Mouse (Mus musculus) erythroid progenitor cell, adult 5-6 weeks (primary cell): ENCODE results near the gene Trim67. TPM values are rescaled to one million over a fixed set of nuclear protein-coding genes. Genes with fewer than 3 reads are reported as not detected.
"Not testable (repeated sequence)": the region's sequence is repeated elsewhere in the genome, so short reads cannot be mapped to it uniquely, and the experiment has no call there.

Experiments
- ATAC-seq: replicated peaks from 2 replicates; pipeline ENCODE4 v1.8.0; 2016; ENCODE audit warnings: moderate number of reproducible peaks, mild to moderate bottlenecking, moderate TSS enrichment, inconsistent platforms; ENCODE audit not compliant: poor library complexity, low FRiP score, severe bottlenecking
- total RNA-seq, 2 experiments: library from RNA; stranded (forward) in 1 of 2; stranded (reverse) in 1 of 2; fragments of 150-400 nt in 1 of 2; fragments of 186-747, 209-891 nt in 1 of 2; gene quantifications; 2 replicates each; pipeline versions ENCODE4 v1.2.3 to v1.2.4; 2015 to 2017; ENCODE audit warnings: low replicate concordance in 2 of 2

Gene Trim67
- total RNA-seq, 2 experiments from 2014 or later: not detected

- ATAC-seq: no peak
These were observed 35.8 kb downstream of the Trim67 start for GRCm38 (mm10) chr8:124828561-124829240.

DNA sequence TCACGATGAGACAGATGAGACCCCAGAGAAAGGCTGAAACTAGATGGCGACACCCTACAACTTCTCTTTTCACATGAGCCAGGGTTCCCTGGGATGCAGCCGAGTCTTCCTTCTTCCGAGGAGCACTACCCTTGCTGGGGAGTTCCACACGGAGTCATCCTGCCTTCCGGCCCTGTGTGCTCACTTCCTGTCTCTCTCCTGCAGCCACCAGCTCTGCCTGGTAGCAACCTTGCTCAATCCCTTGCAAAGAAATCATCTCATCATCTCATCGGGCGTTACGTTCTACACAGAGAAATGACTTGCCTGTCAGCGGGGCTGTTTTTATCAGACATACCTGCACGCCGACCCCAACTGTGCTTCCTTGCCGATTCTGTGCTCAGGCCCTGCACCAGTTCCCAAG is 37.2 kb downstream of the Trim67 start:
- no peak for ATAC-seq

GRCm38 (mm10) chr8:124831531-124831930 is 38.6 kb downstream of the Trim67 start:
- no peak for ATAC-seq

DNA sequence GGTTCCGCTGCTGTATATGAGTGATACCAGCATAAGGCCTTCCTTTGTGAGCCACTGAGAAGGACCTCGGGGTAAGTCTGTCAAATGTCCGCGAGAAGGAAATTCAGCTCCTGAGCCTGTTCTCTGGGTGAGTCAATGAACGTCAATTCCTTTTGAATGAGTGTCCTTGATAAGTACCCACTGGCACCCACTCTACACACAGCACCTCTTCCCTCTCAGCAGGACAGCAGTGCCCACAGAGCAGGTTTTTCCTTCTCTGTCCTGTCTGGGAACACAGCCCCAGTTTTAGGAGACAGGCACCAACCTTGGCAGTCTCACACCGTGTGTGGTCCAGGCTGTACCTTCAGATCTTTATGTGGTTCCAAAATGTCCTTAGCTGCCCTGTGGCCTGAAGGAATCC is 39.0 kb downstream of the Trim67 start:
- no peak for ATAC-seq

GRCm38 (mm10) chr8:124833430-124834205 is 40.7 kb downstream of the Trim67 start:
- no peak for ATAC-seq

DNA sequence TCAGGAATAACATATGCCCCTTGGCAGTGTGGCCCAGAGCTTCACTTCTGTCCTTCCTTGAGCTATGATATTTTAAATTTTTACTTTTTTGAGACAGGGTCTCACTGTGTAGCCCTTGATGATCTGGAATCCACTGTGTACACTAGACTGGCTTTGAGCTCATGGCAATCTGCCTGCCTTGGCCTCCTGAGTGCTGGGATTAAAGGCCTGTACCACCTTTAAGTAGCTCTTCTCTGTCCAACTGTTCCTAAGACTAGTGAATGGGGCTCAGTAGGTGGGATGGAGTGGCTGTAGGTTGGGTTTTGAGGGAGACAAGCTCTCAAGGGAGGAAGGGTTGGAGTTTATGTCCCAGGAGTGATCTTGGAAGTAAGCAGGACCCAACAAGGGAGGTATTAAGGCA is 43.0 kb downstream of the Trim67 start:
- no peak for ATAC-seq

GRCm38 (mm10) chr8:124836273-124836672 is 43.4 kb downstream of the Trim67 start:
- no peak for ATAC-seq

- ATAC-seq: no peak
These were observed 44.0 kb downstream of the Trim67 start for GRCm38 (mm10) chr8:124836907-124837306.

DNA sequence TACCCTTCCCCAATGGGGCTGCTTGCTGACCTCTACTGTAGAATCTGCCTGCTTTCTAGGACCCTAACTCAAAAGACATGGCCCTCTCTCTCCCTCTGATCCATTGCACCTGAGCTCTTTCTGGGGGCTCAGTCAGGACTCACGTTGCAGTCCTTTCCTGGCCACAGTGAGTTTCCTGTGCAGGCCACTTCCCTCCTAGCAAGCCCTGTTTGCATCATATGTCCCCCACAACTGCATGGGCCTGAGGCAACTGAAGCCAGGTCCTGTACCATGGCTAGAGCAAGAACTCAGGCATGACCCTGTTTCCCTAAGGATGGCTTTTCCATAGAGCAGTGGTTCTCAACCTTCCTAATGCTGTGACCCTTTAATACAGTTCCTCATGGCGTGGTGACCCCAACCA is 45.1 kb downstream of the Trim67 start:
- ATAC-seq: no peak

- ATAC-seq: no peak
These were observed 46.5 kb downstream of the Trim67 start for GRCm38 (mm10) chr8:124839371-124839770.

DNA sequence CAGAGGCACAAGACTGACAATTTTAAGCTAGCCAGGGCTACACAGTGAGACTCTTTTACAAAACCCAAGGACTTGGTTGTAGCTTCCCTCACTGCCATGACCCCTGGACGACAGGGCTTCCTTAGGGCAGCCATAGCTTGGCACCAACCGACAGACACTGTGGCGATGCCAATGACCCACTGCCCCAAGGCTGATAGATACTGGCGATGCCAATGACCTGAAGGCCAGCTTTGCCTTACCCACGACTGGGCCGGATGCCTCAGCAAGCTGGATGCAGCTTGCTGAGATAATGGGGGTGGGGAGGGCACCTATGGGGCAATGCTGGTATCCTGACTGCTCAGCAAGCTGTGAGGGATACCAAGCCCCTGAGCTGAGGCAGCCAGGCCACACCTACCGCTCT is 48.0 kb downstream of the Trim67 start:
- no peak for ATAC-seq

- peak; percentile 25; the same call in 1 of the 2 replicates for ATAC-seq
These were observed 48.9 kb downstream of the Trim67 start for GRCm38 (mm10) chr8:124841775-124842174.

GRCm38 (mm10) chr8:124842929-124843328 is 50.0 kb downstream of the Trim67 start:
- not testable (repeated sequence) for ATAC-seq

DNA sequence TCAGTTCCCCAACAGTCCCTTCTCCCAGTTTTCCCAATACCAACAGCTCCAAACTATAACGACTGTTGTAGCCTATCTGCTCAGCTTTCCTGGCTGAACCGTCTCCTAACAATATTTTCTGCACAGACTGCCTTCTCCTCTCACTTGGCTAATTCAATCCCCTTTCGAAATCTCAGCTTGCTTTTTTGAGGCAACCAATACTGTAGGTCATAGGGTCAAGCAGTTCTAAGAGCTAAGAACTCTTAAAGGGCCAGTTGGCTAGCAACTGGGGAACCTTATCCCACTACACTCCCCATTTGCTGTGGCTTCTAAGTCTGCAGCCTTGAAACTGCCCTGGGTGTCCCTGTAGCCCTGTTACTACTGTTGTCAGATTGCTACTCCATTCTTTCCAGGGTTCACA is 52.2 kb downstream of the Trim67 start:
- ATAC-seq: no peak

DNA sequence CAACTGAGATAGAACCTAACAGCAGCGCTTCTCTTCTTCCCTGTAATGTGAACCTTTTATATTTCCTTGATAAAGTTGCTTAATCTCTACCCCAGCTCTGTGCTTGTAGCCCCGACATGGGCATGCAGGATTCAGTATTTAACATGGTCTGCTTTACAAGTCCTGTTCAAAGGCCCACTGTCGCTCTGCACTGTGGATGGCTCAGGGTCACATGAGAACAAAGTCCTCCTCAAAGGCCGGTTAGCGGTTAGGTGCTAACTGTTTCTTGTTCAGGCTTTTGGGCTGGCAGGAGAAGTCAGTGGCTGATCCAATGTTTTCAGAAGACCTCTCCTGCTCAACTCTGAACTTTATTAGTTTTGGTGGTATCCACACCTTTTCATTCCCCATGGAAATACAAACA is 52.7 kb downstream of the Trim67 start:
- no peak for ATAC-seq

- ATAC-seq: no peak
These were observed 60.6 kb downstream of the Trim67 start for GRCm38 (mm10) chr8:124853511-124853910.

- ATAC-seq: no peak
These were observed 66.6 kb downstream of the Trim67 start for GRCm38 (mm10) chr8:124859466-124859865.

DNA sequence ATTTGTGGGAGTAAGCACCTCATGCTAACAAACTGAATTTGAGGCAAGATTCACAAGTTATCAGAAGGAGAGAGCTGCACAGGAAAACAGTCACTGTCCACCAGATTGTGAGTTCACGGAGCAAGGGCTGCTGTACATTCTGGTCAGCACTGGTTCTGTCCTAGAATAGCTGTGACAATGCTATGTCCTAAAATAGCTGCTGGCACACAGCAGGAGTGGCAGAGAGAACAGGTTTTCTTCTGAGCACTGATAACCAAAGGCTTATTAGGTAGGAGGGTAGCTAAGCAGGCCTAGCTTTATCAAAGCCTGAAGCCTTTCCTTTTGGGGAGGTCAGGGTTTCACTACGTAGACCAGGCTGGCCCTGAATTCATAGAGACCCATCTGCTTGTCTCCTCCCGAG is 67.3 kb downstream of the Trim67 start:
- ATAC-seq: no peak

GRCm38 (mm10) chr8:124862321-124863162 is 69.7 kb downstream of the Trim67 start, which contains the start of the genes Gnpat and 2810004N23Rik:
Gnpat (plus strand) TSS chr8:124863033.
2810004N23Rik (minus strand) TSS chr8:124863120.
- ATAC-seq: peak; percentile 92

DNA sequence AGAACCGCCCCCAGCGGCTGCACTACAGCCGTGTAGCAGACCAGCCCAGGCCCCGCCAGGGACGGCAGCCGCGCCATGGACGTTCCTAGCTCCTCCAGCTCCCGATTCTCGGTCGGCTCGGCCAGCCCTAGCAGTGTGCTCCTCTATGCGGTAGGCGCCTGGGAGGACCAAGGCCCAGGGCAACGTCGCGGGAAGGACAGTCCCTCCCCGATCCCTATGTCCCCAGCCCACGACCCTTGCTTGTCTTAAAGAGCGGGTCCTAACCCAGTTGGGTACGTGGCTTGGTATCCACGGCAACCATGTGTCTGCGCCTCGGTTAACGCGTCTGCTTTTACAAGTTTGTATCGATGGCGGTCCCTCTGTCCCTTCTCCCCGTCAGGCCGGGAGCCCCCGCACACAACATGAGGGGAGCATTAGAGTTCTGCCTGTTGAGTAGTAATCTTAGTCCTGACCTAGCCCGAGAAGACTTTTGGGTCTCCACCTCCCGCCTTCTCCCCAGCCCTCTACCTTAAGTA is 70.3 kb downstream of the Trim67 start:
- peak; percentile 39 for ATAC-seq
